Mouse (Mus musculus) thymus, postnatal 36 days (tissue): ENCODE data around the gene Ap4b1.
"Not testable (repeated sequence)": the region's sequence is repeated elsewhere in the genome, so short reads cannot be mapped to it uniquely, and the experiment has no call there.

Experiments used
- DNase-seq, 2 experiments: peaks; one replicate each; pipeline ENCODE4 v3.0.0; 2022; ENCODE audit warnings: mixed read lengths in 2 of 2

Gene Ap4b1

DNA sequence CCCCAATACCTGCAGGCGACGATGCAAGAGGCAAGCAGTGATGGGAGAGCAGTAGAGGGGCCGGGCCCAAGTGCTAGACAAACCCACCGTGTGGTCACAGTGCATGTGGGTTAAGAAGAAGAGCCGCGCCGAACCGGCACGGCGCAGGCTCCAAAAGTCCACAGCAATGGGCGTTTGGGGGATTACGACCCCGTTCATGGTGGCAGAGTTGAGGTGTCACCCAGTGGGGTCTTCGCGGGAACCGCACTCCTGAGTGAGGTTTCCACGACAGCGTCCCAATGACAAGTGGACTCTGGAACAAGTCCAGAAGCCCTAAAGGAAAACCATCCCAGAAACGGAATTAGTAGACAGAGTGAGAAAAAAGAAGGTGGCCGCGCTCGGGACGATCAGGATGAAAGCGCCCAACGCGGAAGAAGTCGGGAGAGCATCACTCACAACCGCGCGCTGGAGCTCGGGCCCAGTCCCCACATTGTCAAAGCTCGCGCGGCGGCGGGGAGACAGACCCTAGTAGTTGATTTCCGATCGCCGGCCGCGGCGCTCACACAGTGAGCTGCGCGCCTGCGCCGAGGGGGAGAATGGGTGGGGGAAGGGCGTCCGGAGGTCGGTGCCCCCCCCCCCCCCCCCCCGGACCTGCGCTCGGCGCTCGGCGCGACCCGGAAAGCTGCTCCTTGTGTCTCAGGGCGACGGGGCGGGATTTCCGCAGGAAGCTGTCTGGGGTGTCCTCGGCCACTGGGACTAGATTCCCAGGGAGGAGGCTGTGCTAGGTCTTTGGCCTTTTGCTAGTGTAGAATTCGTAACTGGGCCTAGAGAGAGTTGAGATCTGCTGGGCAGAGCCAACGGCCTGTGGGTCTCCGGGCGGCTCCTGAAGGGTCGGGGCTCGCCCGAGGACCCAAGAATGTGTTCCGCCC, at the start of gene Ap4b1, which contains the start of the genes Dclre1b and Gm43064:
TSS of gene Ap4b1 (plus strand) at position 630 of the 908 bp plus-strand sequence.
TSS of gene Dclre1b (minus strand) at position 554 of the 908 bp plus-strand sequence.
TSS of gene Gm43064 (plus strand) at position 683 of the 908 bp plus-strand sequence.
- DNase-seq, result peak; percentile 91 to 95

GRCm38 (mm10) chr3:103766789-103767188, 42.5 kb upstream of the Ap4b1 start:
- DNase-seq, result no peak

DNA sequence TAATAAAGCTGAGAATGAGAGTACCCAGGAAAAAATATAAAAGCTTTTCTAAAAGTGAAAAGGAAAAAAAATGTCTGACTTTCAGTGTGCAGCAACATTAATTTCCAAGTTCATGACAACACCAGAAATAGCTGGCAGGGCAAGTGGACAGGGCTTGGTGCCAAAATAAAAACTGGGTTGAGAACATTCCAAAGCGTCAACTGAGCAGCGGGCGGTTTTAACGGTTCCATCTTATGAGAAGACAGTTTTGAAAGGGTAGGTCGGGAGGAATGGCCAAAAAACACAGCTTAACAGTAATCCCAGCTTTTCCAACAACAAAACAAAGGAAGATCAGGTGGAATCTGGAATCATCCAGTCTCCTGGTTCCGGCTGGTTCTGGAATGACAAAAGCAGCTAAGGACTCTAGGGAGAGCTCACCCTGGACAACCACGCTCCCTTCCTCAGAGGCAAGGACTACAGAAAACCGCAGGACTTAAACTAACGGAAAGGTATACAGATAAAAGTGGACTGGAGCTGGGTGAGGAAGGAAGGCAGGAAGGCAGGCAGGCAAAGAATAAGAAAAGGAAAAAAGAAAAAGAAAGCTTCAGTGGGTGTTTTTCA, 37.7 kb upstream of the Ap4b1 start:
- no peak for DNase-seq

DNA sequence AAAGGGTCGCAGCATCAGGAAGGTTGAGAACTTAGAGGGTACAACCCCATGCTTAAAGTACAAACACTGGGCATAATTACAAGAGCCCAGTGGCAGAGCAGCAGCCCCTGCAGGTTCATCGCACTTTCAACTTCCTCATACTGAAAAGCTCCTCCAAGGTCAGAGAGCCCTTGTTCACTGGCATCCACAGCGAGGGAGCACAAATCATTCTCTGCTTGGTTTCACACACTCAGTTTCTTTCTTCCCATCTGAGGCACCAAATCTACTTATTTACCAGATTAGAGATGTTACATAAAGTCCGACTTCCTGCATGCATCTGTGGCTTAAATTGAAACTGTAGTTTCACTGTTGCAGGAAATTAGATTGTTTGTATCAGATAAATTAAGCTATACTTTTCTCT, 36.5 kb upstream of the Ap4b1 start:
- no peak for DNase-seq

DNA sequence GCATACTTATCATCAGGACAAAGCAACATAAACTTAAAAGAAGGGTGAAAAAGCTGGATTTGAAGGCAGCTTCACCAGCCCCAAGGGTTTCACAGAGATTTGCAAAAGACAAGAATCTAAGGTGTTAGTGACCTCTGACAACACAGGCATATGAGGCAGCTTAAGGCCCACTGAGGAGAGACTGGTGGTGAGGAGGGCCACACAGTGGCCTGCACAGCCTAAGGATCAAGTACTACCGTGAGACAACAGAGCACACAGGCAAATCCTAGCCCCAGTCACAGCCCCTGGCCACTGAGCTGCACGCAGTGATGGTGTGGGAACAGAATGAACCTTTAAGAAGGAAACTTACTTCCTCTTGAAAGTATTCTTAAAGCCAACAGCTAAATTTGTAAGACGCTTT, 35.8 kb upstream of the Ap4b1 start:
- DNase-seq, result peak; percentile 49 to 52

DNA sequence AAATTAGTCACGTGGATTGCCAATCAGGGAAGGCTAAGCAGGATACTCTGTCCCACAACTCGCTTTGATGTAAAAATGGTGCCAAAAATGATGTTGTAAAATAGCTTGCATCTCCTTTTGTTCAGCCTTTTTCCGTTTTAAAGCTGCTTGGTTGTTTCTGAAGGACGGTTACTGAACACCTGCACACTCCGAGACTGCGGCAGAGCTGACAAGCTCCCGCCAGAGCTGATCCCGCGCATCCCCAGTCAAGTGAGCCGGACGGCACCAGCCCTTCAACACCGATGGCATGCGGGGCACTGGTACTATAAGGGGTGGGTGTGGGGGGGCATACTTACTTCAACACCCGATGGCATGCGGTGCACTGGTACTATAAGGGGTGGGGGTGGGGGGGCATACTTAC, 35.3 kb upstream of the Ap4b1 start:
- DNase-seq, result peak; percentile 64 to 80

- DNase-seq, result peak; percentile 67 to 75
Measured at GRCm38 (mm10) chr3:103777940-103778339, 31.4 kb upstream of the Ap4b1 start.

DNA sequence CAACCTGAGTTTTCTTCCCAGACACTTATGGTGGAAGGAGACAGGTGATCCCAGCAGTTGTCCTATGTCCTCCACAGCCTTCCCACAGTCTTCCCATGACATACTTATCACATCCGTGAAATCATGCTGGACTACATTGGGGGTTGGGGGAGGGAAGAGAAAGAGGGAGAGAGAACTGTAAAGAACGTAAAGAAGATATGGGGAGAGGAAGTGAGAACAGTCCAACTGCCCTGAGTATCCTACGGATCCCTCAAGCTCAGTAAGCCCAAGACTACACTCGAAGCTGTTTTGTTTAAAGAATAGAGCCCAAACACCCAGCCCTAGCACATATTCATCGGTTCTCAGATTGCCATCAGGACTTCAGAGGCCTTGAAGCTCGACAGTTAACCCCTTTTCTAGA, 30.7 kb upstream of the Ap4b1 start:
- DNase-seq, result peak in 1 of 2 experiments; percentile 8

GRCm38 (mm10) chr3:103779183-103779582, 30.1 kb upstream of the Ap4b1 start:
- peak in 1 of 2 experiments; percentile 13 for DNase-seq

GRCm38 (mm10) chr3:103780271-103780670, 29.0 kb upstream of the Ap4b1 start:
- peak in 1 of 2 experiments; percentile 28 for DNase-seq

- DNase-seq, result no peak
Measured at GRCm38 (mm10) chr3:103780777-103781176, 28.5 kb upstream of the Ap4b1 start.

DNA sequence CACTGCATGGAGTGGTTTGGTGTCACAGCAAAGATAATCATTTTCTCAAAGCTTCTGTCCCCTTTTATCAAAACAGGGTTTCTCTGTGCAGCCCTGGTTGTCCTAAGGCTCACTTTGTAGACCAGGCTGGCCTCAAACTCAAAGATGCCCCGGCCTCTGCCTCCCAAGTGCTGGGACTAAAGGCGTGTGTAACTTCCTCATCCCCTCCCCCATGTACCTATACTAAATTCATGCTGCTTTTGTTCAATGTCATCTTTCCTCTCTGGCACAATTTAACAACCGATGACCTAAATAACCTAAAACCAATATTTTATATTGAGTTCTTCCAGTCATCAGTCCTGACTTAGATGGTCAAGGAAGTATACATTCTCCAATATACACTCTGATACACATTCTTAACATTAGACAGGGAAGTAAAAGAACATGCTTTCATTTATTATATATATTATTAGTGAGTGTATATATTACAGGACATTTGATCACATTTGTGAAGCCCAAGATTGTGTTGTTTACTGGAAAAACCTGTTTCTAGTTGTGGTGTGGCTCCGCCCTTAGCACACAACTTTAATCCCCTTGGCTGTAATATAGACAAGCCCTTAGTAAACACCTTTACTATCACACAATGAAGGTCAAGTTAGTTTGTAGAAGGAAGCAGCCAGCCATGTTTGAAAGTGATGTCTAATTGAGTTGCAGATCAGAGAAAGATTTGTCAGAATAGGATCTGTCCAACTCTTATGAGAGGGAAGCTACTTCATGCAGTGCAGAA, 26.3 kb upstream of the Ap4b1 start:
- no peak for DNase-seq

DNA sequence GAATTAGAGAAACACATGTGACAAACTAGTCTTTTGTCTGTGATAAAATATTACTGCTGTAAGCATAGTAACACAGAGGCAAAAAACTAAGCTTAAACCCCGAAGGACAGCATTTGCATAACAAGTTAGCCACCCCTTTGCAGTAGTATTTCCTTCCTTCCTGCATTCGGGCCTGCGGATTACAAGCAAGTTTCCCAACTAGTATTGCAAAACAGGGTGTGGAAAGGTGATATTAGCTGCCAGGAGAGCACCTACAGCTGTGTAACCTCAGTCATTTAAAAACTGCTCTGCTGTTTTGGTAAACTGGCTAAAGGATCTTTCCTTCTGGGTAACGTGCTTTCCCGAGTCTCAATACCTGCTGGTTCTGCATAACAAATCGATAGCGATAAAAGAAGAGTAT, 22.1 kb upstream of the Ap4b1 start:
- DNase-seq, result no peak

GRCm38 (mm10) chr3:103789096-103789495, 20.2 kb upstream of the Ap4b1 start:
- DNase-seq, result no peak

DNA sequence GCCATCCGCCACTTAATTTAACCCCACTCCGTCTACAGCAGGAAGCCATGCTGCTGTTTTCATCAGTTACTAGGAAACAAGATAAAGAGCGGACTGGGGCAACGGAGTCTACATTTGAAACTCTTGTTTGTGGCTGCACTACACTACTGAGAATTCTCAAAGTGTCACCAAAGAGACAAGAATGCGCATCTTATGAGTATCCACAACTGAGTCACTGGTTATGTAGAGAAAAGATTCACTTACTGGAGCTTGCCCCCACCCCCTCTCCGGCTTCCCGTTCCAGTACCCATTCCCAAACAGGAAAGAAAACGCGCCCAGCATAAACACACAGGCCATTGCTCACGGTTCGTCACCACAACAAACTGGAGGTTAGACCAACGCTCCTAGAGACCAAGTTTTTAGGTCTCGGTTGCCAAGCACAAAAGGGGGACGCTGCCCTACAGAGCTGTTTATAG, 19.4 kb upstream of the Ap4b1 start:
- DNase-seq, result peak; percentile 37 to 40

DNA sequence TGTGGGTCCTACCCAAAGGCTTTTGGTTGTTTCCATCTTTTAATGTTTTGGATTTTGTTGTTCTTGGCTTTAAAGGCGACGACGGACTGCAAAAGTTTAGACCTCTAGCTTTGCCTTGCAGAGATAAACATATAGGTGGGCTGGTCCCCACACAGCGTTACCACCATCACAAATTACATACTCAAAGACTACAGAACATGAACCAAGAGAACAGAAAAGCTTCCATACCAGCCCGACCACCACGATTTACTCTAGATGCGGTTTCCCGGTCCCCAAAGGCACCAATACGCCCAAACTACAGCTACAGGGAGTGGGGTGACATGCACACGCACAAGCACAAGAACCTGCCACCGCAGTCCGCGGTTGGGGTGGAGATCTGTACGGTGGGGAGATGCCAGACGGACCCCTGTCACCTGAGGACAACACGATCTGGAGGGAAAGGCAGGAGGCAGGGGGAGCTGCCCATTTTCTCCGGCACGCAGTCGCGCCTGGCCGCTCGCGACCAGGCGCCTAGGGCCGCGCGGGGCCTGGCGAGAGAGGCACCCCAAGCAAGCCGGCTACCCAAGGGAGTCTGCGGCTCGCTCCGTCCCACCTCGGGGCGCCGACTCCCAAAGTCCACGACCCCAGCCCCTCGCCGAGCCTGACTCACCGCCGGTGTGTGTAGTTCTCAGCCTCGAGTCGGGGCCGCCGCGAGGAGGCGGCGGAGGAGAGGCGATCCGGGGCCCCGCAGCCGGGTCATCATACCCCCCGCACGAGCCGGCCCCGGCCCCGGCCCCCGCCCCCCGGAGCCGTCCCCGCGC, 18.8 kb upstream of the Ap4b1 start:
- DNase-seq, result peak; percentile 54 to 69

GRCm38 (mm10) chr3:103791230-103792110, 17.9 kb upstream of the Ap4b1 start, which contains the start of gene Hipk1:
Gene Hipk1, minus strand, starts transcription at chr3:103791563.
- peak; percentile 93 to 96 for DNase-seq

DNA sequence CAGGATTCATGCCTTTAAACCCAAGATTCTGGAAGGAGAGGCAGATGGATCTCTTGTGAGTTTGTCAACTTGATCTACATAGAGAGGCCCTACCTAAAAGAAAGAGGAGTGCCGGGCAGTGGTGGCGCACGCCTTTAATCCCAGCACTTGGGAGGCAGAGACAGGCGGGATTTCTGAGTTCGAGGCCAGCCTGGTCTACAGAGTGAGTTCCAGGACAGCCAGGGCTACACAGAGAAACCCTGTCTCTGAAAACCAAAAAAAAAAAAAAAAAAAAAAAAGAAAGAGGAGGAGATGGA, 17.3 kb upstream of the Ap4b1 start:
- DNase-seq, result not testable (repeated sequence)

- DNase-seq, result no peak
Measured at GRCm38 (mm10) chr3:103792566-103792965, 16.8 kb upstream of the Ap4b1 start.

GRCm38 (mm10) chr3:103796389-103796788, 12.9 kb upstream of the Ap4b1 start:
- DNase-seq, result no peak

GRCm38 (mm10) chr3:103799507-103799906, 9.8 kb upstream of the Ap4b1 start:
- DNase-seq, result no peak
